ENCODE assay signal across 8 mouse cellular contexts in genomic region chr9:37551751-37552531, GRCm38 (mm10). TPM values are rescaled to one million over a fixed set of nuclear protein-coding genes. Genes with fewer than 3 reads are reported as not detected.
DNase-seq lines count a peak whose midpoint lies in the region; ATAC-seq and TF ChIP-seq lines count a peak whose summit lies in the region.

No protein-coding gene starts in this region.

- peaks cover 3% of the 10 kb centered on the region; the same call in 1 of the 2 replicates for H3K4me1 ChIP-seq in liver, adult 2 months (ENCODE audit: control insufficient read depth, insufficient read depth, low read length)
- no peaks in the 10 kb centered on the region; the same call in 1 of the 2 replicates for H3K4me1 ChIP-seq in embryonic facial prominence, embryonic 11.5 days (ENCODE audit: control insufficient read depth, insufficient read depth, low read length)
- H3K4me1 ChIP-seq in intestine, embryonic 14.5 days (replicated peaks; ENCODE audit: control insufficient read depth, insufficient read depth, low read length), result 0 out of 2 replicates have a peak, but pooled peaks cover 2% of the 10 kb centered on the region

- H3K9ac ChIP-seq in liver, adult 2 months (ENCODE audit: low read depth, low read length), result no peak overlapping the region
- peak overlapping the region; percentile 41 for H3K9ac ChIP-seq in embryonic facial prominence, embryonic 11.5 days (replicated peaks; ENCODE audit: low read length)
- H3K9ac ChIP-seq in intestine, embryonic 14.5 days (ENCODE audit: low read length), result no peak overlapping the region

- no peaks in the 10 kb centered on the region for H3K36me3 ChIP-seq in liver, adult 2 months (ENCODE audit: control insufficient read depth, insufficient read depth, low read length)
- H3K36me3 ChIP-seq in embryonic facial prominence, embryonic 11.5 days (replicated peaks; ENCODE audit: control insufficient read depth, insufficient read depth, low read depth, low read length), result no peaks in the 10 kb centered on the region
- H3K36me3 ChIP-seq in intestine, embryonic 14.5 days (ENCODE audit: control insufficient read depth, insufficient read depth, low read length), result no peaks in the 10 kb centered on the region

- peak overlapping the region; percentile 88 for H3K4me2 ChIP-seq in embryonic facial prominence, embryonic 11.5 days (ENCODE audit: low read depth, low read length)
- H3K4me2 ChIP-seq in intestine, embryonic 14.5 days (ENCODE audit: low read length), result peak overlapping the region; percentile 65

- no peaks in the 10 kb centered on the region for H3K79me2 ChIP-seq in liver, adult 2 months (ENCODE audit: control insufficient read depth, insufficient read depth, low read length)

- peaks cover 7% of the 10 kb centered on the region; the same call in 1 of the 2 replicates for H3K27me3 ChIP-seq in liver, adult 2 months (ENCODE audit: control insufficient read depth, insufficient read depth, low read length)
- H3K27me3 ChIP-seq in embryonic facial prominence, embryonic 11.5 days (ENCODE audit: control insufficient read depth, insufficient read depth, low read length), result peaks cover 26% of the 10 kb centered on the region
- H3K27me3 ChIP-seq in intestine, embryonic 14.5 days (replicated peaks; ENCODE audit: control insufficient read depth, insufficient read depth, low read length), result peaks cover 56% of the 10 kb centered on the region

- H3K4me3 ChIP-seq in liver, adult 2 months (ENCODE audit: insufficient read depth, low read depth, low read length), result peak overlapping the region; percentile 12; the same call in 1 of the 2 replicates
- H3K4me3 ChIP-seq in embryonic facial prominence, embryonic 11.5 days (ENCODE audit: low read depth, low read length), result peak overlapping the region; percentile 35
- peak overlapping the region; percentile 30 for H3K4me3 ChIP-seq in intestine, embryonic 14.5 days (ENCODE audit: low read depth, low read length)

- no peak for DNase-seq in liver, adult 2 months (ENCODE audit: extremely low read depth, low read depth, low spot score)
- DNase-seq in liver, result no peak
- DNase-seq in embryonic facial prominence, embryonic 11.5 days (ENCODE audit: low spot score), result no peak
- no peak for DNase-seq in intestine, embryonic 14.5 days (ENCODE audit: low spot score)
- DNase-seq in neural tube, embryonic 10.5 days (ENCODE audit: extremely low spot score, low spot score), result peak; percentile 30
- DNase-seq in yolk sac, embryonic 10.5 days (ENCODE audit: low spot score), result no peak
- no peak for DNase-seq in gastrocnemius, postnatal 25 days
- no peak for DNase-seq in right cerebral cortex, adult 18-20 months

- 5% methylated on average over 23 of the region's 23 CpGs for WGBS in liver, adult 2 months
- WGBS in embryonic facial prominence, embryonic 11.5 days, result 4% methylated on average over 23 of the region's 23 CpGs
- 3% methylated on average over 23 of the region's 23 CpGs for WGBS in intestine, embryonic 14.5 days

- TF ChIP-seq CTCF in liver, adult 2 months (IDR thresholded peaks at IDR 0.05; ENCODE audit: low read depth, low read length), result no peak

- no peak overlapping the region for H3K27ac ChIP-seq in liver, adult 2 months (replicated peaks; ENCODE audit: insufficient read depth, low read depth, low read length)
- H3K27ac ChIP-seq in embryonic facial prominence, embryonic 11.5 days (replicated peaks; ENCODE audit: low read depth, low read length), result no peak overlapping the region
- no peak overlapping the region for H3K27ac ChIP-seq in intestine, embryonic 14.5 days (ENCODE audit: low read depth)

- no peak for TF ChIP-seq POLR2A in liver, adult 2 months (IDR thresholded peaks at IDR 0.05; ENCODE audit: extremely low read depth, insufficient read depth, low read length)

- ATAC-seq in embryonic facial prominence, embryonic 11.5 days (replicated peaks; ENCODE audit: insufficient number of reproducible peaks, low FRiP score, low TSS enrichment, low read depth), result no peak
- ATAC-seq in intestine, embryonic 14.5 days (replicated peaks; ENCODE audit: low FRiP score, low TSS enrichment, low read depth), result no peak

- H3K9me3 ChIP-seq in embryonic facial prominence, embryonic 11.5 days (replicated peaks; ENCODE audit: control insufficient read depth, low read length), result no peaks in the 10 kb centered on the region
- H3K9me3 ChIP-seq in intestine, embryonic 14.5 days (ENCODE audit: control insufficient read depth, low read length), result no peaks in the 10 kb centered on the region

RNA-seq across cellular contexts. Expression of gene Nrgn, which starts 0.8 kb away (rescaled TPM):
- total RNA-seq in liver, adult 2 months (2014; rRNA removed), result 0.09 TPM in 1 of 2 replicates, not detected in the other
- 0.25 and 0.86 TPM in 2 replicates for polyA plus RNA-seq in liver, adult 2 months (2012; rRNA removed)
- polyA plus RNA-seq in embryonic facial prominence, embryonic 11.5 days (2014; fragmentation: Nextera tagmentation; extraction: Ambion mirVana), result 1.9 and 3.4 TPM in 2 replicates
- polyA plus RNA-seq in intestine, embryonic 14.5 days (2014; fragmentation: Nextera tagmentation; extraction: Ambion mirVana), result 2.5 and 3.4 TPM in 2 replicates
- under 1 TPM; 0.72 to 0.79 TPM for total RNA-seq in gastrocnemius, postnatal 25 days (2021)

RNA-seq across cellular contexts. Expression of gene Siae, which starts 3.6 kb away (rescaled TPM):
- total RNA-seq in liver, adult 2 months (2014; rRNA removed), result 27.5 and 27.9 TPM in 2 replicates
- 17.4 and 17.7 TPM in 2 replicates for polyA plus RNA-seq in liver, adult 2 months (2012; rRNA removed)
- 5.8 and 8.0 TPM in 2 replicates for polyA plus RNA-seq in embryonic facial prominence, embryonic 11.5 days (2014; fragmentation: Nextera tagmentation; extraction: Ambion mirVana)
- 12.2 and 13.0 TPM in 2 replicates for polyA plus RNA-seq in intestine, embryonic 14.5 days (2014; fragmentation: Nextera tagmentation; extraction: Ambion mirVana)
- 1 to 10 TPM; 3.0 to 4.0 TPM for total RNA-seq in gastrocnemius, postnatal 25 days (2021)

RNA-seq across cellular contexts. Expression of gene Vsig2, which starts 12.9 kb away (rescaled TPM):
- 1.5 and 1.6 TPM in 2 replicates for total RNA-seq in liver, adult 2 months (2014; rRNA removed)
- polyA plus RNA-seq in liver, adult 2 months (2012; rRNA removed), result 0.78 and 1.5 TPM in 2 replicates
- polyA plus RNA-seq in embryonic facial prominence, embryonic 11.5 days (2014; fragmentation: Nextera tagmentation; extraction: Ambion mirVana), result 0.49 TPM in 1 of 2 replicates, not detected in the other
- 2.9 and 6.3 TPM in 2 replicates for polyA plus RNA-seq in intestine, embryonic 14.5 days (2014; fragmentation: Nextera tagmentation; extraction: Ambion mirVana)
- 1 to 10 TPM; 1.1 to 2.4 TPM for total RNA-seq in gastrocnemius, postnatal 25 days (2021)

RNA-seq across cellular contexts. Expression of gene Esam, which starts 24.1 kb away (rescaled TPM):
- total RNA-seq in liver, adult 2 months (2014; rRNA removed), result 7.7 and 13.5 TPM in 2 replicates
- 6.3 and 8.8 TPM in 2 replicates for polyA plus RNA-seq in liver, adult 2 months (2012; rRNA removed)
- 26.3 and 33.1 TPM in 2 replicates for polyA plus RNA-seq in embryonic facial prominence, embryonic 11.5 days (2014; fragmentation: Nextera tagmentation; extraction: Ambion mirVana)
- polyA plus RNA-seq in intestine, embryonic 14.5 days (2014; fragmentation: Nextera tagmentation; extraction: Ambion mirVana), result 47.2 and 50.4 TPM in 2 replicates
- total RNA-seq in gastrocnemius, postnatal 25 days (2021), result 10 to 100 TPM; 17.0 to 26.7 TPM
